Mouse (Mus musculus): ENCODE results near the gene Cul9. TPM values are rescaled to one million over a fixed set of nuclear protein-coding genes. Genes with fewer than 3 reads are reported as not detected.

The Cul9 gene
- total and polyA plus RNA-seq, 2 experiments from 2014 or later = 13.7 to 44.4 TPM

DNA sequence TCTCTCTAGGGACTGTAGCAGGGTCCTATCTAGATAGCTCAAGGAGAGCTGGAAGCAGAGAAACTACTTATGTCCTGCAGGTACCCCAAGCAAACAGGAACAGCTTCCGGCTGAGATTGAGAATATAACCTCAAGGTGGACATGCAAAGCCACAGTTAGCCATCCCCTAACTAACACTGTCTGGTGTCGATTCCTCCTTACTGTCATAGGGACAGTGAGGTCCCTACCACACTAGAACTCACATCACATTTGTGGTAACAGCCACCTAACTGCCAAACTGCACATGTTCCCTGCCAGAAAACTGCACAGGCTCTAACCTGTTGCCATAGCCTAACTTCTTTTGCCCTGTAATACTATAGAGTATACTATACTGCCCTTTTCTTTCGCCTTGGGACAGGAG is 7.7 kb upstream of the Cul9 start:
- peak overlapping the region; percentile 10; the same call in 1 of the 2 replicates for H3K9ac ChIP-seq
- H3K4me1 ChIP-seq (ENCODE audit: insufficient read depth) = peaks cover 22% of the 10 kb centered on the region
- no peak overlapping the region for H3K27ac ChIP-seq (ENCODE audit: low read depth, low read length)
- no peak for TF ChIP-seq CTCF (IDR thresholded peaks at IDR 0.05; ENCODE audit: low read depth)
- ATAC-seq (no peak), DNase-seq (no peak)
- no peaks in the 10 kb centered on the region for H3K27me3 ChIP-seq (ENCODE audit: insufficient read depth, low read length)
- H3K36me3 ChIP-seq (ENCODE audit: insufficient read depth) = peaks cover 28% of the 10 kb centered on the region
- WGBS = 81% methylated on average over 3 of the region's 3 CpGs
- H3K4me3 ChIP-seq (ENCODE audit: low read depth, low read length) = peak overlapping the region; percentile 100
- peak overlapping the region; percentile 91 for H3K4me2 ChIP-seq (ENCODE audit: low read depth)
- no peaks in the 10 kb centered on the region for H3K9me3 ChIP-seq (ENCODE audit: low read length)

- H3K9me3 ChIP-seq (ENCODE audit: low read length) = no peaks in the 10 kb centered on the region
- no peak for ATAC-seq
- H3K4me2 ChIP-seq (ENCODE audit: low read depth) = peak overlapping the region; percentile 91
- no peak for TF ChIP-seq CTCF (IDR thresholded peaks at IDR 0.05; ENCODE audit: low read depth)
- 52% methylated on average over 11 of the region's 11 CpGs for WGBS
- H3K27me3 ChIP-seq (ENCODE audit: insufficient read depth, low read length) = no peaks in the 10 kb centered on the region
- peaks cover 32% of the 10 kb centered on the region for H3K36me3 ChIP-seq (ENCODE audit: insufficient read depth)
- DNase-seq = no peak
- peaks cover 22% of the 10 kb centered on the region for H3K4me1 ChIP-seq (ENCODE audit: insufficient read depth)
- H3K9ac ChIP-seq = peak overlapping the region; percentile 10
- peak overlapping the region; percentile 100 for H3K4me3 ChIP-seq (ENCODE audit: low read depth, low read length)
- 0 out of 2 replicates have a peak overlapping the region, but pooled peaks have one; percentile 36 for H3K27ac ChIP-seq (ENCODE audit: low read depth, low read length)
Observed at GRCm38 (mm10) chr17:46553469-46553868, 7.3 kb upstream of the Cul9 start.

- peak; percentile 92 for DNase-seq
- 2% methylated on average over 24 of the region's 24 CpGs for WGBS
Observed at GRCm38 (mm10) chr17:46552841-46553423, 6.7 kb upstream of the Cul9 start.

DNA sequence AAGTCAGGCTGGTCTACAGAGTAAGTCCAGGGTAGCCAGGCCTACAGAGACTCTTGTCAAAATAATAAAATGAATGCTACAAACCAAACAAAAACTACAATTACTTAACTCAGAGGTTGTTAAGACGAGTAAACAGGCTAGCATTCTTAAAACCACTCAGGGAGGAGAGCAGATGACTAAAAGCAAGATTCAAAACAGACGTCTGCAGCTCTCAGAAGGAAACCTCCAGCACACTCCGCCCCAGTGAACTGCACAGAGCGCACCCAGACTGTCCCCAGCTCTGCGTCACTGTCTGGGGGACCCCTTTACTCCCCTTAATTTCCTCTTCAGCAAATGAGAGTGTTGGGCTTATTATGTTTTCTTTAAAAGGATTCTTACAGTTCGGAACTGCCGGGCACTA is 6.0 kb upstream of the Cul9 start:
- ATAC-seq (no peak), DNase-seq (no peak)
- H3K27me3 ChIP-seq (ENCODE audit: insufficient read depth, low read length) = no peaks in the 10 kb centered on the region
- H3K4me3 ChIP-seq (ENCODE audit: low read depth, low read length) = 0 out of 2 replicates have a peak overlapping the region, but pooled peaks have one; percentile 12
- H3K27ac ChIP-seq (ENCODE audit: low read depth, low read length) = peak overlapping the region; percentile 59; the same call in 1 of the 2 replicates
- H3K9ac ChIP-seq = no peak overlapping the region
- no peak for TF ChIP-seq CTCF (IDR thresholded peaks at IDR 0.05; ENCODE audit: low read depth)
- 81% methylated on average over 7 of the region's 7 CpGs for WGBS
- H3K9me3 ChIP-seq (ENCODE audit: low read length) = no peaks in the 10 kb centered on the region
- peaks cover 38% of the 10 kb centered on the region for H3K36me3 ChIP-seq (ENCODE audit: insufficient read depth)
- peaks cover 22% of the 10 kb centered on the region for H3K4me1 ChIP-seq (ENCODE audit: insufficient read depth)
- H3K4me2 ChIP-seq (ENCODE audit: low read depth) = peak overlapping the region; percentile 91

More at GRCm38 (mm10) chr17:46552841-46553423, 6.7 kb upstream of the Cul9 start:
- Histone ChIP-seq H3K4me3 (ENCODE audit: low read depth, low read length) (peak overlapping the region; percentile 100), H3K9ac (0 out of 2 replicates have a peak overlapping the region, but pooled peaks have one; percentile 10), H3K27me3 (ENCODE audit: insufficient read depth, low read length) (no peaks in the 10 kb centered on the region), H3K27ac (ENCODE audit: low read depth, low read length) (peak overlapping the region; percentile 36; the same call in 1 of the 2 replicates), H3K36me3 (ENCODE audit: insufficient read depth) (peaks cover 38% of the 10 kb centered on the region), H3K4me2 (ENCODE audit: low read depth) (peak overlapping the region; percentile 91), H3K9me3 (ENCODE audit: low read length) (no peaks in the 10 kb centered on the region), H3K4me1 (ENCODE audit: insufficient read depth) (peaks cover 22% of the 10 kb centered on the region)
- no peak for TF ChIP-seq CTCF (IDR thresholded peaks at IDR 0.05; ENCODE audit: low read depth)
- ATAC-seq = peak; percentile 82

DNA sequence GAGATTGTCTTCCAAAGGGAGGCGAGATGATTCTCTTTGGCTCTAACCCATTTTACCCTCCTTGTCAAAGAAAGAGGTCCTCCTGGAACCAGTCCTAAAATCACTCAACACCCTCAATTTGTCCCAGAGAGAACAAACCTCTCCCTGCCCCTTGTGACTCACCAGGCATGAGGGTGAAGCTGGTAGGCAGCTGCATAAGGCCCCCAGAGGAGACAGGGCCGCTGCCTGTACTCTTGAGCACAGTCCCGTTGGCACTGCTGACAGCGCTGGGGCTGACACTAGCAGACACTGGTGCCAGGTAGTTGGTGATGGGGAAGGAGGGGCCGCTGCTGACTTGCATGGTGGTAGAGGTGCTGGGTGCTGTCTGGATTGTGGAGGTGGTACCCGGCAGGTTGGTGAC is 5.2 kb upstream of the Cul9 start:
- Histone ChIP-seq H3K4me2 (ENCODE audit: low read depth) (no peak overlapping the region), H3K27me3 (ENCODE audit: insufficient read depth, low read length) (no peaks in the 10 kb centered on the region), H3K36me3 (ENCODE audit: insufficient read depth) (peaks cover 38% of the 10 kb centered on the region), H3K4me3 (ENCODE audit: low read depth, low read length) (no peak overlapping the region), H3K4me1 (ENCODE audit: insufficient read depth) (peaks cover 22% of the 10 kb centered on the region), H3K27ac (ENCODE audit: low read depth, low read length) (no peak overlapping the region), H3K9me3 (ENCODE audit: low read length) (no peaks in the 10 kb centered on the region), H3K9ac (no peak overlapping the region)
- no peak for DNase-seq
- 92% methylated on average over 6 of the region's 6 CpGs for WGBS
- no peak for ATAC-seq
- no peak for TF ChIP-seq CTCF (IDR thresholded peaks at IDR 0.05; ENCODE audit: low read depth)

DNA sequence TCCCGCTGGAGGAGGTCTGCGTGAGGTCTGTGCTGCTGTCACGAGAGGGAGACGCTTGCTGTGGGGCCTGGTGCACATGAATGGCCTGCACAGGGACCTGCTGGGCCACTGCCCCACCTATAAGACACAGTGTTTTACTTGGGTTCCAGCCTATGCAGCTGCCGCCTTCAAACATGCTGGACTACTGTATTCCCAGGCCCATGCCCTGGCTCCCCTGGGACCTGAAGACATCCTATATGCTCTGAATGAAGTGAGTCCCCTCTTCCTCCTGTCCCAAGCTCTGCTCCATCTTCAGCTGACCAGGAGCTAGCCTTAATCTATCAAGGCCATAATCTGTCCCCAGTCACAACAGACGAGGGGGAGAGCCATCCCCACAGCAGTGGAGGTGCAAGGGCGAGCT is 4.7 kb upstream of the Cul9 start:
- TF ChIP-seq CTCF (IDR thresholded peaks at IDR 0.05; ENCODE audit: low read depth) = no peak
- no peak overlapping the region for H3K4me2 ChIP-seq (ENCODE audit: low read depth)
- peaks cover 22% of the 10 kb centered on the region for H3K4me1 ChIP-seq (ENCODE audit: insufficient read depth)
- H3K4me3 ChIP-seq (ENCODE audit: low read depth, low read length) = no peak overlapping the region
- H3K9me3 ChIP-seq (ENCODE audit: low read length) = no peaks in the 10 kb centered on the region
- DNase-seq (no peak), ATAC-seq (no peak)
- H3K9ac ChIP-seq = no peak overlapping the region
- peaks cover 38% of the 10 kb centered on the region for H3K36me3 ChIP-seq (ENCODE audit: insufficient read depth)
- 89% methylated on average over 7 of the region's 7 CpGs for WGBS
- no peak overlapping the region for H3K27ac ChIP-seq (ENCODE audit: low read depth, low read length)
- no peaks in the 10 kb centered on the region for H3K27me3 ChIP-seq (ENCODE audit: insufficient read depth, low read length)

DNA sequence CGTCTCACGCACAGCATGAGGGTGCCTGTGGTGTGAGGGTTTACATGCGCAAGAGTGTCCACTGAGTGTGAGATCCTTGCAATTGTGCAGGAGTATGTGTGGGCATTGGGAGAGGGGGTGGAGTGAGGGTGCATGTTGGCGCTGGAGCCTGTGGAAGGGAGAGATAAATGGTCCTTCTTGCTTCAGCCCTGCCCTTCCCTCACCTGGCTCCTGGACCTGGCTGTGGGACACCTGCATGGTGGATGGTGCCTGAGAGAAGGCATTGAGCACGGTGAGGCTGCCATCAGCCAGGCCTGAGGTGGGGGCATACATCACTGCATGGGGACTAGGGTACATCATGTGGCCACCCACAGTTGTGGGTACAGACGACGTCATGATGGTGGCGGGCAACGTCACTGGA is 3.5 kb upstream of the Cul9 start:
- Histone ChIP-seq H3K4me2 (ENCODE audit: low read depth) (no peak overlapping the region), H3K4me3 (ENCODE audit: low read depth, low read length) (no peak overlapping the region), H3K27me3 (ENCODE audit: insufficient read depth, low read length) (no peaks in the 10 kb centered on the region), H3K4me1 (ENCODE audit: insufficient read depth) (peaks cover 22% of the 10 kb centered on the region), H3K36me3 (ENCODE audit: insufficient read depth) (peaks cover 38% of the 10 kb centered on the region), H3K9me3 (ENCODE audit: low read length) (no peaks in the 10 kb centered on the region), H3K9ac (no peak overlapping the region), H3K27ac (ENCODE audit: low read depth, low read length) (no peak overlapping the region)
- no peak for TF ChIP-seq CTCF (IDR thresholded peaks at IDR 0.05; ENCODE audit: low read depth)
- no peak for ATAC-seq
- no peak for DNase-seq
- WGBS = 88% methylated on average over 9 of the region's 9 CpGs
